8 mouse cellular contexts compared by ENCODE assay signal in the genomic region with DNA sequence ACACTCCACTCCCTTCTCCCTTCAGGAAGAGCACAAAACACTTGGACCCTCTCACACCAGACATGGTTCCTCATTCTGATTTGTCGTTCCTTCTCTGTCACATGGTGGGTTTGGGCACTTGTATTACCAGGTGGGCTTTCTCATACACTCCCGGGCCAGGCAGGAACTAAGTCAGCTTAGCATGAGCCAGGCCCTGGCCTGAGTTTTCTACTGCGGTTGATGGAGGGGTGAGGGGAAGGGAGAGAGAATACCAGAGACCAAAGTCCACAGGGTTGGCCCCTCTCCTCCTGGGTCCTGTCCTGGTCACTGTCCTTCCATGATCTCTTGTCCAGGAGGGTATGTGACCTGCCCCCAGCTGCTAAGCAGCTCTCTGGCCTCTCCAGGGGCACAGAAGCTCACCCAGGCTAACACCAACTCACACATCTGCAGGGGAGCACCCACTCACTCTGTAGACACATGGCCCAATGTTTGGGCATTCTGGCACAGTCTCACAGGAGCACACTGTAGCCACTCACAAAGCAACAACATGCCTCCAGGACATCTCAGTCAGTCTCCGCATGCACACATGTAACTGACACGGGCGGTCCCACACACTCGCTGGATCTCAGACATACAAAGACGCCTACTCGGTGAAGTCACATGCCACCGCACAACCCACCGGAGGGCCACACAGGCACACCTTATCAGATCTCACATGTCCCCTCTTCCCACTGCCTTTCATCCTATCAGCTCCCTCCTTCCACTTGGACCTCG. TPM values are rescaled to one million over a fixed set of nuclear protein-coding genes. Genes with fewer than 3 reads are reported as not detected.
A peak's percentile ranks its signal among the peaks of the same experiment; 100 is the strongest.
DNase-seq lines count a peak whose midpoint lies in the region; ATAC-seq and TF ChIP-seq lines count a peak whose summit lies in the region.

No protein-coding gene starts in this region.

- H3K79me2 ChIP-seq in liver, adult 2 months (ENCODE audit: control insufficient read depth, insufficient read depth, low read length), result peaks cover 2% of the 10 kb centered on the region; the same call in 1 of the 2 replicates

- H3K4me3 ChIP-seq in liver, adult 2 months (ENCODE audit: insufficient read depth, low read depth, low read length), result peak overlapping the region; percentile 95
- peak overlapping the region; percentile 82 to 98 for H3K4me3 ChIP-seq in heart, embryonic 14.5 days (ENCODE audit: control insufficient read depth in 1 of 2, insufficient read depth in 1 of 2, low read depth in 1 of 2, low read length in 2 of 2)
- peak overlapping the region; percentile 78 for H3K4me3 ChIP-seq in liver, postnatal 0 days (ENCODE audit: low read depth, low read length)
- H3K4me3 ChIP-seq in stomach, postnatal 0 days (ENCODE audit: low read depth, low read length), result peak overlapping the region; percentile 93

- H3K9me3 ChIP-seq in heart, embryonic 14.5 days (ENCODE audit: control insufficient read depth, low read length), result no peaks in the 10 kb centered on the region
- no peaks in the 10 kb centered on the region for H3K9me3 ChIP-seq in liver, postnatal 0 days (ENCODE audit: low read length)
- H3K9me3 ChIP-seq in stomach, postnatal 0 days (ENCODE audit: control insufficient read depth, low read length), result no peaks in the 10 kb centered on the region

- H3K4me1 ChIP-seq in liver, adult 2 months (ENCODE audit: control insufficient read depth, insufficient read depth, low read length), result peaks cover 31% of the 10 kb centered on the region
- H3K4me1 ChIP-seq in heart, embryonic 14.5 days (ENCODE audit: control insufficient read depth in 2 of 2, insufficient read depth in 2 of 2, low read length in 2 of 2), result peaks cover 36 to 51% of the 10 kb centered on the region in 2 experiments
- H3K4me1 ChIP-seq in liver, postnatal 0 days (ENCODE audit: insufficient read depth), result peaks cover 22% of the 10 kb centered on the region
- peaks cover 12% of the 10 kb centered on the region; the same call in 1 of the 2 replicates for H3K4me1 ChIP-seq in stomach, postnatal 0 days (replicated peaks; ENCODE audit: control insufficient read depth, insufficient read depth)

- TF ChIP-seq EP300 in liver, postnatal 0 days (IDR thresholded peaks at IDR 0.05; ENCODE audit: low read depth), result no peak
- no peak for TF ChIP-seq EP300 in stomach, postnatal 0 days (optimal IDR thresholded peaks at IDR 0.05)

- H3K27ac ChIP-seq in liver, adult 2 months (replicated peaks; ENCODE audit: insufficient read depth, low read depth, low read length), result peak overlapping the region; percentile 94
- peak overlapping the region in 1 of 2 experiments; percentile 100; a peak in 2 of 4 replicates for H3K27ac ChIP-seq in heart, embryonic 14.5 days (replicated peaks in 1 of 2; ENCODE audit: control insufficient read depth in 1 of 2, insufficient read depth in 1 of 2, low read depth in 2 of 2, low read length in 2 of 2)
- peak overlapping the region; percentile 96 for H3K27ac ChIP-seq in liver, postnatal 0 days (ENCODE audit: low read depth)
- H3K27ac ChIP-seq in stomach, postnatal 0 days (replicated peaks), result peak overlapping the region; percentile 100

- ATAC-seq in heart, embryonic 14.5 days (ENCODE audit: insufficient number of reproducible peaks, insufficient read depth, low FRiP score, low read depth), result no peak
- peak; percentile 33 for ATAC-seq in liver, postnatal 0 days
- ATAC-seq in stomach, postnatal 0 days (ENCODE audit: low FRiP score, low TSS enrichment), result no peak; the same call in 1 of the 2 replicates

- no peaks in the 10 kb centered on the region for H3K27me3 ChIP-seq in liver, adult 2 months (ENCODE audit: control insufficient read depth, insufficient read depth, low read length)
- no peaks in the 10 kb centered on the region for H3K27me3 ChIP-seq in heart, embryonic 14.5 days (ENCODE audit: control insufficient read depth, insufficient read depth, low read length)
- H3K27me3 ChIP-seq in liver, postnatal 0 days (ENCODE audit: insufficient read depth, low read length), result peaks cover 41% of the 10 kb centered on the region
- H3K27me3 ChIP-seq in stomach, postnatal 0 days (ENCODE audit: control insufficient read depth, insufficient read depth, low read length), result no peaks in the 10 kb centered on the region

- WGBS in liver, adult 2 months, result 6% methylated on average over 12 of the region's 12 CpGs
- 8% methylated on average over 12 of the region's 12 CpGs for WGBS in heart, embryonic 14.5 days
- WGBS in liver, postnatal 0 days (ENCODE audit: insufficient replicate concordance), result 18% methylated on average over 12 of the region's 12 CpGs
- 2% methylated on average over 12 of the region's 12 CpGs for WGBS in stomach, postnatal 0 days

- H3K9ac ChIP-seq in liver, adult 2 months (ENCODE audit: low read depth, low read length), result peak overlapping the region; percentile 100
- H3K9ac ChIP-seq in heart, embryonic 14.5 days (ENCODE audit: low read length), result peak overlapping the region; percentile 100
- peak overlapping the region; percentile 85 for H3K9ac ChIP-seq in liver, postnatal 0 days (replicated peaks)
- H3K9ac ChIP-seq in stomach, postnatal 0 days (ENCODE audit: low read length), result peak overlapping the region; percentile 99

- H3K4me2 ChIP-seq in heart, embryonic 14.5 days (ENCODE audit: low read length), result peak overlapping the region; percentile 97
- peak overlapping the region; percentile 77 for H3K4me2 ChIP-seq in liver, postnatal 0 days (ENCODE audit: low read depth, low read length)
- H3K4me2 ChIP-seq in stomach, postnatal 0 days (replicated peaks; ENCODE audit: low read depth), result peak overlapping the region; percentile 89

- peaks cover 8% of the 10 kb centered on the region; the same call in 1 of the 2 replicates for H3K36me3 ChIP-seq in liver, adult 2 months (ENCODE audit: control insufficient read depth, insufficient read depth, low read length)
- H3K36me3 ChIP-seq in heart, embryonic 14.5 days (ENCODE audit: control insufficient read depth, insufficient read depth, low read length), result peaks cover 25% of the 10 kb centered on the region
- peaks cover 12% of the 10 kb centered on the region; the same call in 1 of the 2 replicates for H3K36me3 ChIP-seq in liver, postnatal 0 days (replicated peaks; ENCODE audit: insufficient read depth, low read length)
- peaks cover 13% of the 10 kb centered on the region for H3K36me3 ChIP-seq in stomach, postnatal 0 days (ENCODE audit: control insufficient read depth, insufficient read depth, low read length)

- no peak for TF ChIP-seq CTCF in liver, adult 2 months (IDR thresholded peaks at IDR 0.05; ENCODE audit: low read depth, low read length)
- TF ChIP-seq CTCF in liver, postnatal 0 days (IDR thresholded peaks at IDR 0.05; ENCODE audit: low read depth), result no peak
- TF ChIP-seq CTCF in stomach, postnatal 0 days (IDR thresholded peaks at IDR 0.05; ENCODE audit: low read depth), result no peak

- DNase-seq in liver, adult 2 months (ENCODE audit: extremely low read depth, low read depth, low spot score), result peak; percentile 92
- no peak for DNase-seq in liver
- peak; percentile 56 to 61 for DNase-seq in cerebellum, postnatal 14 days
- DNase-seq in kidney, postnatal 25 days, result peak; percentile 65 to 90
- DNase-seq in liver, postnatal 0 days, result peak; percentile 40
- peak; percentile 45 for DNase-seq in stomach, postnatal 0 days (ENCODE audit: low spot score)
- no peak for DNase-seq in gastrocnemius, postnatal 25 days

- peak; percentile 67 for TF ChIP-seq POLR2A in liver, adult 2 months (IDR thresholded peaks at IDR 0.05; ENCODE audit: extremely low read depth, insufficient read depth, low read length)

RNA-seq across cellular contexts. Expression of a gene that starts 3.8 kb away (rescaled TPM):
- total RNA-seq in liver, adult 2 months (2014; rRNA removed), result 80.7 and 101 TPM in 2 replicates
- polyA plus RNA-seq in liver, adult 2 months (2012; rRNA removed), result 2,256 and 3,281 TPM in 2 replicates
- polyA plus RNA-seq in heart, embryonic 14.5 days (2014; fragmentation: Nextera tagmentation; extraction: Ambion mirVana), result 238 and 251 TPM in 2 replicates
- polyA plus RNA-seq in liver, postnatal 0 days (2015; fragmentation: Nextera tagmentation; extraction: Ambion mirVana), result 116 and 145 TPM in 2 replicates
- 260 and 276 TPM in 2 replicates for polyA plus RNA-seq in stomach, postnatal 0 days (2015; fragmentation: Nextera tagmentation; extraction: Ambion mirVana)
- 100 to 1,000 TPM; 126 to 152 TPM for total RNA-seq in gastrocnemius, postnatal 25 days (2021)

RNA-seq across cellular contexts. Expression of a gene that starts 4.6 kb away (rescaled TPM):
- 0.09 and 0.13 TPM in 2 replicates for total RNA-seq in liver, adult 2 months (2014; rRNA removed)
- polyA plus RNA-seq in liver, adult 2 months (2012; rRNA removed), result 0.39 and 0.67 TPM in 2 replicates
- 1.00 and 1.1 TPM in 2 replicates for polyA plus RNA-seq in heart, embryonic 14.5 days (2014; fragmentation: Nextera tagmentation; extraction: Ambion mirVana)
- 0.33 and 0.40 TPM in 2 replicates for polyA plus RNA-seq in liver, postnatal 0 days (2015; fragmentation: Nextera tagmentation; extraction: Ambion mirVana)
- 0.93 and 1.4 TPM in 2 replicates for polyA plus RNA-seq in stomach, postnatal 0 days (2015; fragmentation: Nextera tagmentation; extraction: Ambion mirVana)
- total RNA-seq in gastrocnemius, postnatal 25 days (2021), result under 1 TPM in 1 of 2 experiments, not detected in 1; 0.51 TPM

RNA-seq across cellular contexts. Expression of a gene that starts 15.1 kb away (rescaled TPM):
- 74.6 and 101 TPM in 2 replicates for total RNA-seq in liver, adult 2 months (2014; rRNA removed)
- 265 and 285 TPM in 2 replicates for polyA plus RNA-seq in liver, adult 2 months (2012; rRNA removed)
- polyA plus RNA-seq in heart, embryonic 14.5 days (2014; fragmentation: Nextera tagmentation; extraction: Ambion mirVana), result 364 and 365 TPM in 2 replicates
- polyA plus RNA-seq in liver, postnatal 0 days (2015; fragmentation: Nextera tagmentation; extraction: Ambion mirVana), result 119 and 136 TPM in 2 replicates
- polyA plus RNA-seq in stomach, postnatal 0 days (2015; fragmentation: Nextera tagmentation; extraction: Ambion mirVana), result 312 and 330 TPM in 2 replicates
- 100 to 1,000 TPM; 207 to 210 TPM for total RNA-seq in gastrocnemius, postnatal 25 days (2021)

RNA-seq across cellular contexts. Expression of a gene that starts 28.1 kb away (rescaled TPM):
- 0.27 and 0.83 TPM in 2 replicates for total RNA-seq in liver, adult 2 months (2014; rRNA removed)
- 0.19 and 0.46 TPM in 2 replicates for polyA plus RNA-seq in liver, adult 2 months (2012; rRNA removed)
- polyA plus RNA-seq in heart, embryonic 14.5 days (2014; fragmentation: Nextera tagmentation; extraction: Ambion mirVana), result 0.16 TPM in 1 of 2 replicates, not detected in the other
- 0.14 and 0.24 TPM in 2 replicates for polyA plus RNA-seq in liver, postnatal 0 days (2015; fragmentation: Nextera tagmentation; extraction: Ambion mirVana)
- 0.45 and 0.65 TPM in 2 replicates for polyA plus RNA-seq in stomach, postnatal 0 days (2015; fragmentation: Nextera tagmentation; extraction: Ambion mirVana)
- total RNA-seq in gastrocnemius, postnatal 25 days (2021), result 1 to 10 TPM in 1 of 2 experiments, not detected in 1; 1.2 TPM

RNA-seq across cellular contexts. Expression of a gene that starts 49.2 kb away (rescaled TPM):
- total RNA-seq in liver, adult 2 months (2014; rRNA removed), result 35.8 and 46.6 TPM in 2 replicates
- polyA plus RNA-seq in liver, adult 2 months (2012; rRNA removed), result 165 and 170 TPM in 2 replicates
- 128 and 135 TPM in 2 replicates for polyA plus RNA-seq in heart, embryonic 14.5 days (2014; fragmentation: Nextera tagmentation; extraction: Ambion mirVana)
- 61.0 TPM in 2 replicates for polyA plus RNA-seq in liver, postnatal 0 days (2015; fragmentation: Nextera tagmentation; extraction: Ambion mirVana)
- polyA plus RNA-seq in stomach, postnatal 0 days (2015; fragmentation: Nextera tagmentation; extraction: Ambion mirVana), result 114 and 121 TPM in 2 replicates
- 10 to 100 TPM; 96.2 to 99.0 TPM for total RNA-seq in gastrocnemius, postnatal 25 days (2021)

Comparison
In these comparisons a context has a peak if more than half of its experiments do, and no peak if none do; other contexts are left out.
1. DNase-seq: peak in liver, adult 2 months (single experiment), cerebellum, postnatal 14 days (2 of 2), kidney, postnatal 25 days (2 of 2), liver, postnatal 0 days (single experiment) and stomach, postnatal 0 days (single experiment); none in liver (single experiment) and gastrocnemius, postnatal 25 days (single experiment).
2. Peak in every context shown above with its lines, with median percentiles within 50 percentile points of each other: H3K4me3 ChIP-seq, H3K9ac ChIP-seq and H3K4me2 ChIP-seq.